Mouse (Mus musculus): ENCODE results near the gene Tsc22d1. TPM values are rescaled to one million over a fixed set of nuclear protein-coding genes. Genes with fewer than 3 reads are reported as not detected.

The Tsc22d1 gene
- polyA plus RNA-seq, 1 experiment from 2014 or later: 145 TPM

- Histone ChIP-seq H3K27me3 (replicated peaks) (0 out of 2 replicates have a peak, but pooled peaks cover 3% of the 10 kb centered on the region), H3K9ac (no peak overlapping the region), H3K27ac (peak overlapping the region; percentile 61), H3K4me2 (peak overlapping the region; percentile 81; the same call in 1 of the 2 replicates), H3K9me3 (replicated peaks) (no peaks in the 10 kb centered on the region), H3K4me3 (no peak overlapping the region), H3K36me3 (peaks cover 22% of the 10 kb centered on the region), H3K4me1 (peaks cover 33% of the 10 kb centered on the region)
- no peak for ATAC-seq
- WGBS (ENCODE audit: insufficient replicate concordance): 78% methylated on average over 9 of the region's 9 CpGs
Observed at GRCm38 (mm10) chr14:76507804-76508500, 93.2 kb downstream of the Tsc22d1 start.

DNA sequence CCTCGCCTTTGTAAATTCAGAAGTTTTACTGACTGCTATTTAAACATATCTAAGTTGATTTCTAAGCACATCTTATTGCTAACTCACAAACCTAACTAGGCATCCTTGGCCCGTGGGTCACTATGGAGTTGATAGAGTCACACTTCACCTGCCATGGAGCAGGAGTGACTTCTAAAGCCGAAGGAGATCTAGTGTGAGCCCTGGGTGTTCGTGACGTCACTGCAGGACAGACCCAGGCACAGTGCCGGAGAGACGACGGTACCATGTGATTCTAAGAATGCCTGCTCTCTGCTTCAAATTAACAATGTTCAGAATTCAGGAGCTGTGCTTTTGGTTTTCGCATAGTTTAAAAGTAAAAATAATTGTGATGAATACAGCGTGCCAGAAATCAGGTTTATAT lies 93.9 kb downstream of the Tsc22d1 start:
- no peak overlapping the region for H3K9ac ChIP-seq
- 0 out of 2 replicates have a peak, but pooled peaks cover 5% of the 10 kb centered on the region for H3K27me3 ChIP-seq (replicated peaks)
- H3K36me3 ChIP-seq: peaks cover 22% of the 10 kb centered on the region
- H3K4me3 ChIP-seq: no peak overlapping the region
- 85% methylated on average over 10 of the region's 10 CpGs for WGBS (ENCODE audit: insufficient replicate concordance)
- no peaks in the 10 kb centered on the region for H3K9me3 ChIP-seq (replicated peaks)
- 0 out of 2 replicates have a peak overlapping the region, but pooled peaks have one; percentile 24 for H3K27ac ChIP-seq
- peaks cover 36% of the 10 kb centered on the region for H3K4me1 ChIP-seq
- no peak for ATAC-seq
- no peak overlapping the region for H3K4me2 ChIP-seq

DNA sequence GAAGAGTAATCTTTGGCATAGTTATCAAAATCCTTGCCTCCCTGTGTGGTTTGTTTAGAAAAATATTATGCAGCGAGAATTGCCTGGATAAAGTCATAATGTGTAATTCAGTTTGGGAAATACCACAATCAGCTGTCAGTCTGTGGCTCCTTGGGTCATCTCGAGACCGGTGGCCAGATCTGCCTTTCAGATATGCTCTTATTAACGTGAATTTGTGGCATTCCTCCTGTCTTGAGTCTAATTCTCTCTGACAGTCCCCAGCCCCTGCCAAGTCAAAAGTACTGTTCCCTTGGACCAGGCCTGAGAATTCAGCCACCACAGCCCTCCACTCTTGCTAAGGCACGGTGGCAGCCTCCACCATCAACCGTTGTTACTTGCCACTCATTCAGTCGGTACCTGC lies 97.2 kb downstream of the Tsc22d1 start:
- Histone ChIP-seq H3K9me3 (replicated peaks) (no peaks in the 10 kb centered on the region), H3K4me3 (no peak overlapping the region)
- WGBS (ENCODE audit: insufficient replicate concordance): 69% methylated on average over 7 of the region's 7 CpGs

DNA sequence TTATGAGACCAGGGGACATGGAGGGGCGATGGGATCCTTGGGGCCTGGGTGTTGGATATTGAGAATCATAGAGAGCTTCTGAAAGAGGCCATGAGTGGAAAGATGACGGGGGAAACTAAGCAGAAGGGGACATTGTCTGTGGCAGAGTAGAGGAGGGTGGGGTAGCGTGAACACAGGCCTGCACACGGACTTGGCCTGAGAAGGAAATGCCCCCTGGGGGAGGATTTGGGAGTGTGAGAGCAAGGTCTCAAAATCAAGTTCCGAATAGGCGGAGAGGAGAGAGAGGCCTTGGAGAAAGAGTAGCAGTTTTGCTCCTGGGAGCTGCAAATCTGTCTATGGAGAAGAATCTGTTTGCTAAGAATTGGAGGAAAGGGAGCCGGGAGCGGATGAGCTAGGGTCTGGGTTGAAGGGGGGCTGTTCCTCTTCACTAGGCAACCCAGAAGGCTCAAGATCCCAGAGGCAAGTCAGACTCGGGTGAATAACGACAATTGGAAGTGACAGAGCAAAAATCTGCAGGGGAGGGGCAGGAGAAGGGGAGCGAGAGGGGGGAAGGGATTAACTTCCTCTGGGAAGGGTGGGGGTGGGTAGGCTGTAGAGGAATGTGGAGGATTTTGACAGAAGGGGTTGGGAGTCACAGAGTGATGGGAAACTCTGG lies 98.8 kb downstream of the Tsc22d1 start:
- no peak for ATAC-seq
- no peak overlapping the region for H3K27ac ChIP-seq

More for the DNA sequence above, 97.2 kb downstream of the Tsc22d1 start:
- ATAC-seq: no peak
- H3K4me2 ChIP-seq: no peak overlapping the region
- H3K27ac ChIP-seq: no peak overlapping the region
- peaks cover 52% of the 10 kb centered on the region for H3K4me1 ChIP-seq
- H3K36me3 ChIP-seq: peaks cover 13% of the 10 kb centered on the region
- 0 out of 2 replicates have a peak, but pooled peaks cover 5% of the 10 kb centered on the region for H3K27me3 ChIP-seq (replicated peaks)
- H3K9ac ChIP-seq: no peak overlapping the region

DNA sequence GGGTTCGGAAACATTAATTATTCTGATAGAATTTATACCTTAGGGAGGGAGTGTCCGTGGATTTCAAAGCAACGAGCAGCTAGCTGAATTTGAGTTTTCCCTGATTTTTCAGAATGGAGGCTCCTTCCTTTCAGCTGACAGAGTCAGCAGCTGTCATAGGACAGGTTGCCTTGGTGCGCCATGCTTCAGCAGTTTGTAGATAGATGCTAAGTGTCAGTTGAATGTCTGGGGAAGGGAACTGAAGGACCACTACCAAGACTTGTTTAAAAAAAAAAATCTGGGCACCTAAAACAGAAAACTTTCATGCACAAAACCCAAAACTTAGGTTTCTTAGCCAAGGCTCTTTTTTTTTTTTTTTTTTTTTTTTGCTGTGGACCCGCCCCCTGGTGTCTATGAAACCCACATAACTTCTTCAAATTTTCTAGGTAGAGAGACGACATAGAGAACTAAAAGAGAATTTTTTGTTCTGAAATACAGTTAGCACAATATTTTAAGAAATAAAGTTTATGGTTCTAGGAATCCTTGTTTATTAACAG lies 99.4 kb downstream of the Tsc22d1 start:
- Histone ChIP-seq H3K9ac (no peak overlapping the region), H3K9me3 (replicated peaks) (no peaks in the 10 kb centered on the region), H3K4me2 (no peak overlapping the region), H3K27me3 (replicated peaks) (0 out of 2 replicates have a peak, but pooled peaks cover 5% of the 10 kb centered on the region), H3K4me3 (no peak overlapping the region), H3K27ac (no peak overlapping the region), H3K4me1 (peaks cover 59% of the 10 kb centered on the region), H3K36me3 (no peaks in the 10 kb centered on the region)
- WGBS (ENCODE audit: insufficient replicate concordance): 49% methylated on average over 6 of the region's 6 CpGs
- ATAC-seq: no peak

More for the DNA sequence above, 98.8 kb downstream of the Tsc22d1 start:
- Histone ChIP-seq H3K27me3 (replicated peaks) (0 out of 2 replicates have a peak, but pooled peaks cover 5% of the 10 kb centered on the region), H3K36me3 (no peaks in the 10 kb centered on the region), H3K4me2 (no peak overlapping the region), H3K9ac (0 out of 2 replicates have a peak overlapping the region, but pooled peaks have one; percentile 23), H3K4me3 (no peak overlapping the region), H3K9me3 (replicated peaks) (no peaks in the 10 kb centered on the region), H3K4me1 (peaks cover 55% of the 10 kb centered on the region)
- WGBS (ENCODE audit: insufficient replicate concordance): 42% methylated on average over 11 of the region's 11 CpGs

DNA sequence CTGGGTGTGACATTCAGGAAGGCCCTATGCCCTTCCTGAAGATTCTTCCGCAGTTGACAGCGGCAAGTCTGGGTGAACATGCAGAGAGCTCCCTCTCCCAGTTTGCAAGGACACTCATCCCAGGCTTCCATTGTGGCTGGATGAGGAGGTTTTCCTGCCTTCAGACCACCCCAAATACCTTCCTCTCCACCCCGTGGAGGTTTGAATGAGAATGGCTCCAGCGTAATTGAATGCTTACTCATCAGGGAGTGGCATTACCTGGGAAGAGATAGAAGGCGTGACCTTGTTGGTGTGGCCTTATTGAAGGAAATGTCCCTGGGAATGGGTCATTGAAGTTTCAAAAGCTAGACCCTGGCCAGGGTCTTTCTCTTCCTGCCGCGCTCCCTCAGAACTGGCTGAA lies 100.9 kb downstream of the Tsc22d1 start:
- H3K36me3 ChIP-seq: no peaks in the 10 kb centered on the region
- peak overlapping the region; percentile 14; the same call in 1 of the 2 replicates for H3K9ac ChIP-seq
- H3K27ac ChIP-seq: no peak overlapping the region
- no peaks in the 10 kb centered on the region for H3K9me3 ChIP-seq (replicated peaks)
- 61% methylated on average over 7 of the region's 7 CpGs for WGBS (ENCODE audit: insufficient replicate concordance)
- H3K27me3 ChIP-seq (replicated peaks): 0 out of 2 replicates have a peak, but pooled peaks cover 5% of the 10 kb centered on the region
- peaks cover 73% of the 10 kb centered on the region for H3K4me1 ChIP-seq
- no peak overlapping the region for H3K4me3 ChIP-seq
- H3K4me2 ChIP-seq: 0 out of 2 replicates have a peak overlapping the region, but pooled peaks have one; percentile 5
- ATAC-seq: no peak

- Histone ChIP-seq H3K27me3 (replicated peaks) (no peaks in the 10 kb centered on the region), H3K4me2 (no peak overlapping the region), H3K27ac (no peak overlapping the region), H3K36me3 (no peaks in the 10 kb centered on the region), H3K4me3 (no peak overlapping the region), H3K4me1 (peaks cover 86% of the 10 kb centered on the region), H3K9me3 (replicated peaks) (no peaks in the 10 kb centered on the region), H3K9ac (no peak overlapping the region)
- ATAC-seq: no peak
- WGBS (ENCODE audit: insufficient replicate concordance): 67% methylated on average over 5 of the region's 5 CpGs
Observed at GRCm38 (mm10) chr14:76518217-76518616, 103.5 kb downstream of the Tsc22d1 start.

DNA sequence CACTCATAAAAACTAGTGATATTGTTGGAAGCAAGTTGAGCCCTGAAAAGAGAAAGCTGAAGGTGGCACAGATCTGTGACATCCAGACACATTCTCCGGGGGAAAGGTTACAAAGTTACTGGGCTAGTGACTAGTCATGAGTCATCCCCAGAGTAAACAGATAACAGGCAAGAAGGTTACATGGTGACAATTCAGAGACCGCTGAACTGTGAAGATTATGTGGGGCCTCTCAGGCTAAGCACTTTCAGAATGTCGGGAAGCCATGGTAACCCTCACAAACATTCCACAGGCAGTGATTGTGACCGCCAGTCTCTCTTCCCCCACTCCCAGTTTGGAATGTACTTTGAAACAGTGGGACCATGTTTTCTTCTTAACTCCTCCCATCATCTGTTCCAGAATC lies 105.8 kb downstream of the Tsc22d1 start:
- WGBS (ENCODE audit: insufficient replicate concordance): 8% methylated on average over 4 of the region's 4 CpGs
- peak; percentile 96 for ATAC-seq
- Histone ChIP-seq H3K9ac (peak overlapping the region; percentile 42; the same call in 1 of the 2 replicates), H3K4me2 (peak overlapping the region; percentile 55), H3K4me1 (peaks cover 87% of the 10 kb centered on the region), H3K27ac (peak overlapping the region; percentile 87), H3K4me3 (0 out of 2 replicates have a peak overlapping the region, but pooled peaks have one; percentile 10), H3K27me3 (replicated peaks) (no peaks in the 10 kb centered on the region), H3K9me3 (replicated peaks) (no peaks in the 10 kb centered on the region), H3K36me3 (no peaks in the 10 kb centered on the region)

DNA sequence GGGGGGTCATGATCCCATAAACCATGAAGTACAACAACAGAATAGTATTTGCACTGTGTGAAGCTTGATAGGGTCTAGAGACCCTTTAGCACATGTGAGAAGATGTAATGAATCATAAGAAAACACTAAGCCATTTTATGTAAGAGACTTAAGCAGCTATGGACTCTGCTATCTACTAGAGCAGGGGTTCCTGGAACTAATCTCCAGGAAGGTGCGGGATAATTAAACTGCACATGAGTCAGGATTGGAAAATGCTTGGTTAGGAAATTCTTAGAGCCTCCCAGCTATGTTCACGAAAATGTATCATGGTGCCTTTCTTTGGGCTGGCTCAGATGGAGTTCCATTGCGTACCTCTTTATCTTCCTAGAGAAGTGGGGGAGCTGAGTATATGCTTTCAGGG lies 106.5 kb downstream of the Tsc22d1 start:
- no peak overlapping the region for H3K4me3 ChIP-seq
- H3K9ac ChIP-seq: no peak overlapping the region

DNA sequence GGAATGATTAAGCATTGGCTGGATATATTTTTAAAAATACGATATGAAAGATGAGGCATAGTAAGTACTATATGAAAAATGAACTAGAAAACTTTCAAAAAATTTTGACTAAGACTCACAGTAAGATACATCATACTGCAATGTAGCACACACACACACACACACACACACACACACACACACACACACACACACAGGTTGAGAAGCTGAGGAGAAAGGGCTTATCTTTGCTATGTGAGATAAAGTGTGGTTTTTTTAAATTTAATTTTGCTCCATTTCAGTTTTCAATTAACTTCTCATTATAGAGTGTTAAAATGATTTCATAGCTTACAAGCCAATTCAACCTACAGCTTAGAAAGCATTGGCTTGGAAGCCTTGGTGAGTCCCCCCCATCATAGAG lies 108.6 kb downstream of the Tsc22d1 start:
- Histone ChIP-seq H3K9me3 (replicated peaks) (no peaks in the 10 kb centered on the region), H3K36me3 (no peaks in the 10 kb centered on the region), H3K27me3 (replicated peaks) (no peaks in the 10 kb centered on the region), H3K27ac (0 out of 2 replicates have a peak overlapping the region, but pooled peaks have one; percentile 14), H3K4me1 (peaks cover 86% of the 10 kb centered on the region), H3K9ac (no peak overlapping the region), H3K4me2 (no peak overlapping the region), H3K4me3 (no peak overlapping the region)
- 81% methylated on average over 1 of the region's 1 CpGs for WGBS (ENCODE audit: insufficient replicate concordance)
- no peak for ATAC-seq

More for the DNA sequence above, 106.5 kb downstream of the Tsc22d1 start:
- Histone ChIP-seq H3K9me3 (replicated peaks) (no peaks in the 10 kb centered on the region), H3K27ac (peak overlapping the region; percentile 87; the same call in 1 of the 2 replicates), H3K36me3 (no peaks in the 10 kb centered on the region), H3K4me2 (no peak overlapping the region), H3K27me3 (replicated peaks) (no peaks in the 10 kb centered on the region), H3K4me1 (peaks cover 86% of the 10 kb centered on the region)
- WGBS (ENCODE audit: insufficient replicate concordance): 89% methylated on average over 3 of the region's 3 CpGs
- ATAC-seq: no peak

GRCm38 (mm10) chr14:76526467-76526866 lies 111.7 kb downstream of the Tsc22d1 start:
- no peaks in the 10 kb centered on the region for H3K27me3 ChIP-seq (replicated peaks)
- no peak overlapping the region for H3K9ac ChIP-seq
- 75% methylated on average over 6 of the region's 6 CpGs for WGBS (ENCODE audit: insufficient replicate concordance)
- no peak overlapping the region for H3K4me2 ChIP-seq
- peak overlapping the region; percentile 45; the same call in 1 of the 2 replicates for H3K27ac ChIP-seq
- no peak overlapping the region for H3K4me3 ChIP-seq
- no peaks in the 10 kb centered on the region for H3K36me3 ChIP-seq
- ATAC-seq: no peak
- H3K9me3 ChIP-seq (replicated peaks): no peaks in the 10 kb centered on the region
- peaks cover 88% of the 10 kb centered on the region for H3K4me1 ChIP-seq

Measured in liver, embryonic 12.5 days (tissue).